Mouse (Mus musculus) intestine, postnatal 0 days (tissue): ENCODE measurements around the gene Slirp. TPM values are rescaled to one million over a fixed set of nuclear protein-coding genes. Genes with fewer than 3 reads are reported as not detected.

Experiments
- ATAC-seq: fragments of 200-750 bp; cut with Nextera tagmentation; 2 replicates; pipeline ENCODE4 v1.8.0; 2017; ENCODE audit warnings: mild to moderate bottlenecking, moderate TSS enrichment, moderate library complexity
- H3K27ac ChIP-seq: fragments of 300-500 bp; sonication (generic); 2 replicates; pipeline ENCODE4 v1.5.1; 2014; ENCODE audit warnings: mild to moderate bottlenecking, low read depth, low read length, moderate library complexity
- H3K27me3 ChIP-seq: fragments of 300-500 bp; sonication (generic); replicated peaks from 2 replicates; pipeline ENCODE4 v1.6.1; 2014; ENCODE audit warnings: low read length, mixed read lengths; ENCODE audit not compliant: control insufficient read depth, insufficient read depth
- H3K36me3 ChIP-seq: fragments of 300-500 bp; sonication (generic); 2 replicates; pipeline ENCODE4 v1.6.1; 2014; ENCODE audit warnings: mild to moderate bottlenecking, moderate library complexity; ENCODE audit not compliant: control insufficient read depth, insufficient read depth
- H3K4me1 ChIP-seq: fragments of 300-500 bp; sonication (generic); replicated peaks from 2 replicates; pipeline ENCODE4 v1.6.1; 2014; ENCODE audit warnings: antibody characterized with exemption, low read length, mixed read lengths; ENCODE audit not compliant: control insufficient read depth, insufficient read depth
- H3K4me2 ChIP-seq: fragments of 300-500 bp; sonication (generic); replicated peaks from 2 replicates; pipeline ENCODE4 v1.6.1; 2014; ENCODE audit warnings: low read depth, mild to moderate bottlenecking, moderate library complexity
- H3K4me3 ChIP-seq: fragments of 300-500 bp; sonication (generic); 2 replicates; pipeline ENCODE4 v1.5.1; 2014; ENCODE audit warnings: low read depth, low read length
- H3K9ac ChIP-seq: fragments of 300-500 bp; sonication (generic); 2 replicates; pipeline ENCODE4 v1.6.1; 2014; ENCODE audit warnings: mild to moderate bottlenecking, low read depth, low read length
- H3K9me3 ChIP-seq: fragments of 300-500 bp; sonication (generic); 2 replicates; pipeline ENCODE4 v1.6.1; 2016; ENCODE audit warnings: mixed run types; ENCODE audit not compliant: control insufficient read depth
- CTCF ChIP-seq: sonication (generic); IDR thresholded peaks from 2 replicates; pipeline ENCODE4 v1.5.1; 2016; ENCODE audit warnings: low read depth, mild to moderate bottlenecking, control low read depth, antibody characterized with exemption, moderate library complexity
- WGBS: fragments of 180-500 bp; shearing (Covaris S2); extraction: QIAGEN DNeasy Blood & Tissue Kit; methylation state at CpG from one replicate; pipeline ENCODE4 v1.1.7; 2014; 5-methylcytosine and 5-hydroxymethylcytosine counted together
- polyA plus RNA-seq: library from polyadenylated mRNA; unstranded; fragments of >200 nt; fragmentation: Nextera tagmentation; extraction: Ambion mirVana; gene quantifications from 2 replicates; pipeline ENCODE4 v1.2.1, GENCODE M21; 2015

Gene Slirp
- 250 and 272 TPM in 2 replicates for polyA plus RNA-seq

DNA sequence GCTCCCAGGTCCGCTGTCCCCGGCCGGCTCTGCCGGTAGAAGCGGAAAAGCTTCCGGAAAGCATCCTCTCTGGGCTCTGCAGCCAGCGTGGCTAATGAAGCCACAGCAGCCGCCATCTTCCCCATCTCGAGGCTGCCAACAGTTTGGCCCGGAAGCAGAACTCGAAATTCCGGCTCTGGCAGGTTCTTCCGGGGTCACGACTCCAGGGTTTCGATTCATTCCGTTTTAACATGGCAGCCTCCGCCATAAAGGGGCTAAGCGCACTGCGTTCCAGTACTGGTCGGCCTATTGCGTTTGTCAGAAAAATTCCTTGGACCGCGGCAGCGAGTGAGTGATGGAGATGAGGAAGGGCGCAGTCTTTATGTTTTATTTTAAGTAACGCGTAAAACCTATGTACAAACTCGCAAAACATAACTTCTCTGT lies at the start of gene Slirp, which contains the start of gene Alkbh1:
TSS of gene Slirp (plus strand) at position 197 of the 423 bp plus-strand sequence.
TSS of gene Alkbh1 (minus strand) at position 318 of the 423 bp plus-strand sequence.
- WGBS: under 1% methylated on average over 28 of the region's 28 CpGs
- Histone ChIP-seq H3K9ac (peak within 1 kb of the TSS; percentile 89), H3K36me3 (peaks cover 33% of the 10 kb centered on the region)

GRCm38 (mm10) chr12:87394316-87394715 lies 49.4 kb upstream of the Slirp start:
- Histone ChIP-seq H3K4me3 (no peak overlapping the region), H3K4me1 (peaks cover 4% of the 10 kb centered on the region; the same call in 1 of the 2 replicates), H3K4me2 (no peak overlapping the region), H3K27me3 (no peaks in the 10 kb centered on the region), H3K27ac (peak overlapping the region; percentile 47), H3K9me3 (no peaks in the 10 kb centered on the region), H3K36me3 (no peaks in the 10 kb centered on the region), H3K9ac (no peak overlapping the region)
- TF ChIP-seq CTCF: no peak
- peak; percentile 79 for ATAC-seq
- 49% methylated on average over 6 of the region's 6 CpGs for WGBS

More for the DNA sequence above, at the start of gene Slirp, which contains the start of gene Alkbh1:
- H3K4me2 ChIP-seq: peak within 1 kb of the TSS; percentile 79
- H3K4me1 ChIP-seq: 0 out of 2 replicates have a peak, but pooled peaks cover 4% of the 10 kb centered on the region
- ATAC-seq: peak; percentile 87
- no peaks in the 10 kb centered on the region for H3K27me3 ChIP-seq
- no peak for TF ChIP-seq CTCF
- no peaks in the 10 kb centered on the region for H3K9me3 ChIP-seq
- peak within 1 kb of the TSS; percentile 81 for H3K27ac ChIP-seq
- peak within 1 kb of the TSS; percentile 100 for H3K4me3 ChIP-seq

DNA sequence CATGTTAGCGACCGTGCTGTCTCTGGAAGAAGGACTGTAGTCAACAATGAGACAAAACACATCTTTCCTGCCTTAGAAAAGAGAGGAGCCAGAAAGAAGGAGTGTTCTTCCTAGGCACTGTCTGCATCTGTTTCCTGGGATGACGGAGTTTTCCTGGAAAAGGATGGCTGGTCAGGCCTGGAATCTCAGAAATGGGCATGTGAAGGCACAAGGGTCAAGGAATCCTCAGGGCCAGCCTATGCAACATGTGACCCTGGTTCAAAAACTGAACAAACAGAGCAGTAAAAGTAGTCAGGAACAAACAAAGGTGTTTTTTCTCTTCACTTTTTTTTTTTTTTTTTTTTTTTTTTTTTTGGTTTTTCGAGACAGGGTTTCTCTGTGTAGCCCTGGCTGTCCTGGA lies 46.6 kb upstream of the Slirp start:
- no peak overlapping the region for H3K4me3 ChIP-seq
- no peak overlapping the region for H3K9ac ChIP-seq

GRCm38 (mm10) chr12:87397811-87398417 lies 45.8 kb upstream of the Slirp start:
- H3K27ac ChIP-seq: peak overlapping the region; percentile 80
- no peak for ATAC-seq
- 55% methylated on average over 4 of the region's 4 CpGs for WGBS

More for the DNA sequence above, 46.6 kb upstream of the Slirp start:
- H3K4me2 ChIP-seq: no peak overlapping the region
- WGBS: 81% methylated on average over 4 of the region's 4 CpGs
- H3K36me3 ChIP-seq: no peaks in the 10 kb centered on the region
- no peaks in the 10 kb centered on the region for H3K27me3 ChIP-seq
- no peak overlapping the region for H3K27ac ChIP-seq
- H3K9me3 ChIP-seq: no peaks in the 10 kb centered on the region
- ATAC-seq: no peak
- TF ChIP-seq CTCF: no peak
- H3K4me1 ChIP-seq: peaks cover 4% of the 10 kb centered on the region; the same call in 1 of the 2 replicates

DNA sequence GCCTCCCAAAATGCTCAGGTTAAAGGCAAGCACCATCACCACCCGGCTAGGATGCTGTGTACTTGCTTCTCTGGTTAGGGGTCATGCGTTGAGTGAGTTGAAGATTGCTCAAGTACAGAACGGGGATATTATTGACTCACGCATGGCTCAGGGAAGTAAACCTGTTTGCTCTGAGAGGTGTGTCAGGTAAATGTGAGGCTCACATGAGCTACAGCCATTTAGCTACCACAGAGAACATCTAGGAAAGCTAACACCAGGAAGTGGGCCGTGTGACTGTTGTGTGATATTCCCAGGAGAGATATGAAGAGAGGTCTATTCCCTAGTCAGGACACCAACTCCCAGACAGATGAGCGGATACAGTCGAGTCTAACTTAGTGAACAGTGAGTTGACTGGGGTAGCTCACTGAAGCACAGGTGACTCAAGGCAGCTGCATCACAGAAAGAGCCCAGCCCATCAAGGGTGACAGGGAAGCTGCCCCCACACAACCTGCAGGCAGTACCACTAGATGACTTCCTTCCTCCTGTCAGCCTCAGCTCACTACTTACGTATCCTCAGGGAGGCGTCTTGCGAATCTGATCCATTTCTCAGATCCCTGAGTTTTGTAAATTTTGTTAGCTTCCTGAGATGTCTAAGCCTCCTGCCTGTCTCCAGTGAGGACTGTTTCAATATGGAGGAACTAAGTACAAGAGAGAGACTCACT lies 44.4 kb upstream of the Slirp start:
- H3K9ac ChIP-seq: no peak overlapping the region
- peak overlapping the region; percentile 78 for H3K27ac ChIP-seq
- WGBS: 54% methylated on average over 10 of the region's 10 CpGs
- H3K9me3 ChIP-seq: no peaks in the 10 kb centered on the region
- no peak overlapping the region for H3K4me2 ChIP-seq
- ATAC-seq: peak; percentile 80
- H3K27me3 ChIP-seq: no peaks in the 10 kb centered on the region
- H3K36me3 ChIP-seq: no peaks in the 10 kb centered on the region
- no peaks in the 10 kb centered on the region for H3K4me1 ChIP-seq
- TF ChIP-seq CTCF: no peak
- H3K4me3 ChIP-seq: no peak overlapping the region

More at GRCm38 (mm10) chr12:87397811-87398417, 45.8 kb upstream of the Slirp start:
- Histone ChIP-seq H3K4me1 (peaks cover 4% of the 10 kb centered on the region; the same call in 1 of the 2 replicates), H3K9ac (no peak overlapping the region), H3K4me2 (no peak overlapping the region), H3K4me3 (no peak overlapping the region), H3K36me3 (no peaks in the 10 kb centered on the region), H3K9me3 (no peaks in the 10 kb centered on the region), H3K27me3 (no peaks in the 10 kb centered on the region)
- TF ChIP-seq CTCF: no peak

- Histone ChIP-seq H3K9me3 (no peaks in the 10 kb centered on the region), H3K27me3 (no peaks in the 10 kb centered on the region), H3K36me3 (no peaks in the 10 kb centered on the region), H3K27ac (no peak overlapping the region), H3K4me2 (no peak overlapping the region), H3K4me1 (no peaks in the 10 kb centered on the region), H3K4me3 (no peak overlapping the region), H3K9ac (no peak overlapping the region)
- no peak for TF ChIP-seq CTCF
- WGBS: 66% methylated on average over 6 of the region's 6 CpGs
- no peak for ATAC-seq
These were observed 41.8 kb upstream of the Slirp start for GRCm38 (mm10) chr12:87401883-87402282.
